Mouse (Mus musculus): ENCODE data around the gene Olfr5.

DNA sequence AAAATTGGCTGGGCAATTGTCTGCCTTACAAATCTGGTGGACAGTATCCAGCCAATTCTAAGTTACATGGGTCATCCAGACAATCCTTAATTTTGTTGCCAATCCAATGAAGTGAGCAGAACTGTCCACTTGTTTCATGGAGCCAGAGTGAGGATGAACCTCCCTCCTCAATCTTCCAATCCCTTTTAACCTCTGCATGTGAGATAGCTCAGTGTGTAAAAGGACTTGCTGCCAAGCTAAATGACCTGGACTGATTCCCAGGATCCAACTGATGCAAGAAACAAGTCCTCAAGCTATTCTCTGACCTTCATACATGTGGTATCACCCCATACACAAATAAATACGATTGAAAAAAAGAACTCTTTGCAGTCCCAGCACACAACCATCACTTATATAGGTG is 34.9 kb upstream of the Olfr5 start:
- TF ChIP-seq CTCF (IDR thresholded peaks at IDR 0.05; ENCODE audit: low read depth, low read length) (no peak), POLR2A (IDR thresholded peaks at IDR 0.05; ENCODE audit: insufficient read depth, low read length) (no peak), EP300 (IDR thresholded peaks at IDR 0.05; ENCODE audit: insufficient read depth, low read depth, low read length) (no peak)
